Mouse (Mus musculus): ENCODE measurements around the gene Eaf2.

DNA sequence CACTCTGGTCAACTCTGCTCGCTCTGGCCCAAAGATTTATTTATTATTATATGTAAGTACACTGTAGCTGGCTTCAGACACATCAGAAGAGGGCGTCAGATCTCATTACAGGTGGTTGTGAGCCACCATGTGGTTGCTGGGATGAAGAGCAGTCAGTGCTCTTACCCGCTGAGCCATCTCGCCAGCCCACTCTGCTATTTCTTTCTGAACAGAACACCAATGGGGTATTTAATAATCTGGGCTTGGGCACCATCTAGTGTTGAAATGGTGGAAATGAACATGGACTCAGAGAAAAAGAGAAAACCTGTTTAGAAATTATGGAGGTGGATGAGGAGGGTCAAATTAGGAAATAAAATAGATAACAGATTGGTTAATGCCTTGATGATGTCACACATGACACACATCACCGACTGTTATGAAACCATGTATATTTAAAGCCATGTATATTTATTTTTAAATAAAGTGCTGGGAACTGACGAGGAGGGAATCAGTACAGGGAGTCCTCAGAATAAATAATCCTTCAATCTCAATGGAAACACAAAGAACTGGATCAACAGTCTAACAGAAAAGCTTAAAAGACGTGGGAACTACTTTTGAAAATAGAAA, 57.4 kb downstream of the Eaf2 start:
- TF ChIP-seq GATA1 (IDR thresholded peaks at IDR 0.05; ENCODE audit: borderline replicate concordance, low read length) (no peak), CTCF (IDR thresholded peaks at IDR 0.05; ENCODE audit: low read depth, low read length) (no peak)
